Mouse (Mus musculus) heart, postnatal 0 days (tissue): ENCODE measurements around the gene Pax7. TPM values are rescaled to one million over a fixed set of nuclear protein-coding genes. Genes with fewer than 3 reads are reported as not detected.

Source experiments
- ATAC-seq: fragments of 200-750 bp; cut with Nextera tagmentation; 2 replicates; pipeline ENCODE4 v1.8.0; 2017; ENCODE audit warnings: low read depth, moderate number of reproducible peaks, moderate library complexity; ENCODE audit not compliant: insufficient read depth
- DNase-seq: peaks from one replicate; pipeline ENCODE4 v3.0.0-alpha.2; 2016; ENCODE audit warnings: low spot score
- H3K27ac ChIP-seq: fragments of 300-500 bp; sonication (generic); 2 replicates; pipeline ENCODE4 v1.5.1; 2014; ENCODE audit warnings: low read depth, mild to moderate bottlenecking
- H3K27me3 ChIP-seq: fragments of 300-500 bp; sonication (generic); 2 replicates; pipeline ENCODE4 v1.6.1; 2014; ENCODE audit warnings: low read length, mixed read lengths; ENCODE audit not compliant: control insufficient read depth, insufficient read depth
- H3K36me3 ChIP-seq: fragments of 300-500 bp; sonication (generic); replicated peaks from 2 replicates; pipeline ENCODE4 v1.6.1; 2014; ENCODE audit warnings: low read length, mixed read lengths; ENCODE audit not compliant: control insufficient read depth, insufficient read depth
- H3K4me1 ChIP-seq: fragments of 300-500 bp; sonication (generic); 2 replicates; pipeline ENCODE4 v1.6.1; 2014; ENCODE audit warnings: antibody characterized with exemption; ENCODE audit not compliant: control insufficient read depth, insufficient read depth
- H3K4me2 ChIP-seq: fragments of 300-500 bp; sonication (generic); 2 replicates; pipeline ENCODE4 v1.6.1; 2014; ENCODE audit warnings: low read depth, mild to moderate bottlenecking, low read length, moderate library complexity
- H3K4me3 ChIP-seq: fragments of 300-500 bp; sonication (generic); 2 replicates; pipeline ENCODE4 v1.5.1; 2014; ENCODE audit warnings: low read depth, low read length
- H3K9ac ChIP-seq: fragments of 300-500 bp; sonication (generic); replicated peaks from 2 replicates; pipeline ENCODE4 v1.6.1; 2014; ENCODE audit warnings: low read depth, low read length, mixed read lengths
- H3K9me3 ChIP-seq: fragments of 300-500 bp; sonication (generic); replicated peaks from 2 replicates; pipeline ENCODE4 v1.6.1; 2016; ENCODE audit warnings: low read length; ENCODE audit not compliant: control insufficient read depth
- CTCF ChIP-seq: IDR thresholded peaks from 2 replicates; pipeline ENCODE4 v1.5.1; 2016; ENCODE audit warnings: antibody characterized with exemption, control low read depth, low read depth
- EP300 ChIP-seq: IDR thresholded peaks from 2 replicates; pipeline ENCODE4 v1.6.1; 2016; ENCODE audit warnings: antibody characterized with exemption, low read depth
- WGBS: fragments of 180-500 bp; shearing (Covaris S2); extraction: QIAGEN DNeasy Blood & Tissue Kit; methylation state at CpG from one replicate; pipeline ENCODE4 v1.1.7; 2014; 5-methylcytosine and 5-hydroxymethylcytosine counted together
- polyA plus RNA-seq: library from polyadenylated mRNA; unstranded; fragments of >200 nt; fragmentation: Nextera tagmentation; extraction: Ambion mirVana; gene quantifications from 2 replicates; pipeline ENCODE4 v1.2.1, GENCODE M21; 2015
- total RNA-seq: library from RNA; depleted of rRNA; stranded (reverse); fragments of >200 nt; gene quantifications from 2 replicates; pipeline ENCODE4 v1.2.3, GENCODE M21; 2014; ENCODE audit warnings: low replicate concordance

Pax7 gene
- total and polyA plus RNA-seq, 2 experiments from 2014 or later = not detected

- no peak for TF ChIP-seq EP300
- TF ChIP-seq CTCF = no peak
- ATAC-seq (no peak), DNase-seq (no peak)
- Histone ChIP-seq H3K27me3 (peaks cover 95% of the 10 kb centered on the region), H3K36me3 (no peaks in the 10 kb centered on the region), H3K4me3 (no peak overlapping the region), H3K27ac (no peak overlapping the region), H3K9me3 (no peaks in the 10 kb centered on the region), H3K4me2 (no peak overlapping the region), H3K4me1 (no peaks in the 10 kb centered on the region), H3K9ac (no peak overlapping the region)
- 9% methylated on average over 9 of the region's 9 CpGs for WGBS
Observed at GRCm38 (mm10) chr4:139813371-139813960, 19.9 kb downstream of the Pax7 start.

DNA sequence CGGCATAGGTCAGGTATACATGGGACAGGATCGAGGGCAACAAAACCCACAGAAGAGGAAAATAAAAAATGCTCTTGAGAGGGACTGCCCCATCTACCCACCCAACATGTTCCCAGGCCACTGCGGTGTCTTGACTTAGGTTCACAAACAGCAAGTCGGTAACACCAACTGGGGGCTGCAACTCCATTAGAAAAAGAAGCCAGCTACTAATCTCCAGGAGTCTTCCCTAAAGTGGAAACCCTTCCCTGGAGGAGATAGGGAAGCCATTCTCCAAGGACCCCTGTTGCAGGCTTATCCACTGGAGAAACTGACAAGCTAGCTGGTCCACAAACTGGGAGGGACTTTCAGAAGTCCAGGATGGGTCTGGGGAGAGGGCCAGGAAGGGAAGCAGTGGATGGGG is 21.4 kb downstream of the Pax7 start:
- ATAC-seq = no peak
- no peak overlapping the region for H3K4me2 ChIP-seq
- H3K4me1 ChIP-seq = no peaks in the 10 kb centered on the region
- no peak for TF ChIP-seq CTCF
- no peak overlapping the region for H3K9ac ChIP-seq
- peaks cover 90% of the 10 kb centered on the region for H3K27me3 ChIP-seq
- no peaks in the 10 kb centered on the region for H3K36me3 ChIP-seq
- no peak overlapping the region for H3K27ac ChIP-seq
- no peak for DNase-seq
- 45% methylated on average over 4 of the region's 4 CpGs for WGBS
- H3K4me3 ChIP-seq = no peak overlapping the region
- no peaks in the 10 kb centered on the region for H3K9me3 ChIP-seq

- Histone ChIP-seq H3K27me3 (peaks cover 90% of the 10 kb centered on the region), H3K36me3 (no peaks in the 10 kb centered on the region), H3K9me3 (no peaks in the 10 kb centered on the region), H3K4me3 (no peak overlapping the region), H3K27ac (no peak overlapping the region), H3K4me2 (no peak overlapping the region), H3K4me1 (no peaks in the 10 kb centered on the region), H3K9ac (no peak overlapping the region)
- DNase-seq = no peak
- 46% methylated on average over 5 of the region's 5 CpGs for WGBS
- ATAC-seq = no peak
- TF ChIP-seq CTCF = no peak
- TF ChIP-seq EP300 = no peak
Observed at GRCm38 (mm10) chr4:139811475-139811874, 21.9 kb downstream of the Pax7 start.

GRCm38 (mm10) chr4:139810762-139811438 is 22.4 kb downstream of the Pax7 start:
- no peak for TF ChIP-seq EP300
- no peak for TF ChIP-seq CTCF
- WGBS = 3% methylated on average over 22 of the region's 22 CpGs
- ATAC-seq (no peak), DNase-seq (no peak)
- no peak overlapping the region for H3K4me3 ChIP-seq
- no peak overlapping the region for H3K27ac ChIP-seq
- no peaks in the 10 kb centered on the region for H3K9me3 ChIP-seq
- H3K4me1 ChIP-seq = no peaks in the 10 kb centered on the region
- no peak overlapping the region for H3K4me2 ChIP-seq
- no peak overlapping the region for H3K9ac ChIP-seq
- H3K27me3 ChIP-seq = peaks cover 89% of the 10 kb centered on the region
- H3K36me3 ChIP-seq = no peaks in the 10 kb centered on the region

DNA sequence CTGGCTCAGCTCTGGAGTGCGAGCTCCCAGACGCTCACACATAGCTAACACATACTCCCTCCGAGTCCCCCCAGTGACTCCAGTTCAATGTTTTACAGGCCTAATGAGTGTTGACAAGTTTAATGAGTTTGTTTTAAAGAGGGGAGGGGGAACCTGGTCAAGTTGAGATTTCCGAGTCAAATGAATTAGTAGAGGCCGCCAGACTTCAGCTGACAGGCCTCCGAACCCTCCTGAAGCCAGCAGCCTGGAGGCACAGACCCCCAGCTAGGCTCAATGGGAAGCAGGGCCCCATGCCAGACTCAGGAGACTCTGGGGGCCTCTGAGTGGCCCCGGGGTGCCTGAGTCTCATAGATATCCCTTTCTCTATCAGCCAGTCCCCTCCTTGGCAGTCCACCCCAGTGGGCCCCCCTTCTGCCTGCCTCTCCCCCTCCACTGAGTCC is 23.9 kb downstream of the Pax7 start:
- Histone ChIP-seq H3K4me1 (no peaks in the 10 kb centered on the region), H3K4me3 (no peak overlapping the region), H3K36me3 (no peaks in the 10 kb centered on the region), H3K9me3 (no peaks in the 10 kb centered on the region), H3K27ac (no peak overlapping the region), H3K4me2 (no peak overlapping the region), H3K27me3 (peaks cover 81% of the 10 kb centered on the region), H3K9ac (no peak overlapping the region)
- TF ChIP-seq CTCF = no peak
- TF ChIP-seq EP300 = no peak
- 22% methylated on average over 7 of the region's 7 CpGs for WGBS
- ATAC-seq (no peak), DNase-seq (no peak)

- WGBS = 30% methylated on average over 10 of the region's 10 CpGs
- Histone ChIP-seq H3K4me2 (no peak overlapping the region), H3K27me3 (peaks cover 69% of the 10 kb centered on the region), H3K9ac (no peak overlapping the region), H3K4me1 (no peaks in the 10 kb centered on the region), H3K27ac (no peak overlapping the region), H3K4me3 (no peak overlapping the region), H3K36me3 (no peaks in the 10 kb centered on the region), H3K9me3 (no peaks in the 10 kb centered on the region)
- ATAC-seq (no peak), DNase-seq (no peak)
- TF ChIP-seq CTCF = no peak
- TF ChIP-seq EP300 = no peak
Observed at GRCm38 (mm10) chr4:139807820-139808219, 25.5 kb downstream of the Pax7 start.
